Mouse (Mus musculus): Measurements from ENCODE around the gene Zfp523.

The Zfp523 gene

DNA sequence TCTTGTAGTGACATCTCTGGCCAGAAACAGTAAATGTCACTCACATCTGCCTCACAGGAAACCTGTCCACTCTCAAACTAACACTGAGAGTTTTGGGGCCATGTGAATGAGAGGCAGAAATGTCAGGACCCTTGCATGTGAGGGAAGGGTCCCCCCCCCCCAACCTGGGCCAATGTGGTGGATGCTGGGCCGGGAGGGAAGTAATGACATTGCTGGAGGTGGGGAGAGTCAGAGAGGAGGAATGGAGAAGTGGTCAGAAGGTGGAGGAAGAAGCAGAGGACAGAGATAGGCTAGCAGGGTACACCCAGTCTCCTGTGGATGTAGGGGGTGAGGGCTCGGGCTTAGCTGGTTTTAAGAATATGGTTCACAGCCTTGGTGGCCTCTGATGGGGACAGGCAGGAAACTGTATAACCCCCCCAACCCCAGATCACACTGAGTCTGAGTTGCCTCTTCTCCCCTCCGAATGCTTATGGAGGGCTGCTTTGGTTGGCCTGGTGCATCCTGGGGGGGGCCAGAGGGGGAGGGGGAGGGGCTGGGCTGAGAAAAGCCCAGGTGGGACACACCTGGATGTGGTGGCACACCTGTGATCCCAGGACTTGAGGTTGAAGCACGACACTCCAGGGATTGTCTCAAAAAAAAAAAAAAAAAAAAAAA, 32.7 kb downstream of the Zfp523 start:
- CTCF ChIA-PET = interaction anchor here (0.7 kb wide), 1 partner anchor 107 kb away, joined by 3 read pairs; no protein-coding TSS in a partner anchor

DNA sequence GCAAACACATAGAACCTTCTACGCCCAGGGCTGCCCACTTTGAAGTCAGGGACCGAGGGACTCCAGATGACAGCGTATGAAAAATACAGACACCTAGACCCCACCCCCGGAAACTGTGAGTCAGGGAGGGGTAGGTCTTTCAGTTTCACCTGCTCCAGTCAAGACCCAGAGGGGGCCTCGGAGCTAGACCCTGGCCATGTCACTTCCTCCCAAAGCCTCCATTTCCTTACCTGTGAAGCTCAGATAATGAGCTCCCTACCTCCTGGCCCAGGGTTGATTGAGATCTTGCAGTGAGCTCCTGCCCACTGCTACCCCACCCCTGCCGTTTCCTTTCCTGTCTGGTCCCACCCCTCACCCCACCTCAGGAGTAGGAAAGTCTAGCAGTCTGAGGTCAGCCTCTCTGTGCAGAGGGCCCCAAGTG, 35.0 kb downstream of the Zfp523 start:
- CTCF ChIA-PET = interaction anchor here (0.6 to 1.3 kb wide), 2 partner anchors 10 to 97 kb away, joined by 4 to 9 read pairs; no protein-coding TSS in a partner anchor

DNA sequence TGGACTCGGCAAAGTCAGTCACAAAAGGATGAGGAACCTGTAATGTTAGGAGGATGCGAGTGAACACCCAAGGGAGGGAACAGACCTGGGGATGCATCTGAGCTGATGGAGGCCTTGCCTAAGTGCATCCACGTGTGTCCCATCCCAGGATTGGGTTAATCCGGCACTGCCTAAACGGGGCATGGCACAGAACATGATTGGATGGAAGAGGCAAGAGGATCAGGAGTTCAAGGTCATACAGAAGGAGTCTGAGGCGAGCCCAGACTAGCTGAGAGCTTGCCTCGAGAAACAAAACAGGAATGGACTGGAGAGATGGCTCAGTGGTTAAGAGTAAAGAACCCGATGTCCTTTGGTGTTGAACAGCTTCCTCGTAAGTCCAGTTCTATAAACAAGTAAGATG, 35.5 kb downstream of the Zfp523 start:
- CTCF ChIA-PET = interaction anchor here (0.6 to 1.3 kb wide), 2 partner anchors 9 to 97 kb away, joined by 4 to 9 read pairs; no protein-coding TSS in a partner anchor

DNA sequence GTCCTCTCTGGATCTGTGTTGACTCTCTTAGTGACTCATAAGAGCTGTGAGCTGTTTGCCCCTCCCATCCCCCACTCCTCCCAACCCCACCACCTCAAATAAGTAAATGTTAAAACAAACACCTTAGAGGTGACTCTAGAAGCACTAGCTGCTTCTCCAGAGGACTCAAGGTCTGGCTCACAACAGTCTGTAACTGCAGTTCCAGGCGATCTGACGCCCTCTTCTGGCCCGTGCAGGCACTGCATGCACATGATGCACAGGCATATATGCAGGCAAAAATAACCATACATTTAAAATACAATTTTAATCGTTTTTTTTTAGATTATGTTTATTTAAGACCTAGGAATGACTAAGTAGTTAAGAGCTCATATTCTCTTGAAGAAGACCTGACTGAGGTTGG, 36.3 kb downstream of the Zfp523 start:
- CTCF ChIA-PET = interaction anchor here (0.7 to 1.2 kb wide), 2 partner anchors 20 to 48 kb away, joined by 3 read pairs; no protein-coding TSS in a partner anchor

DNA sequence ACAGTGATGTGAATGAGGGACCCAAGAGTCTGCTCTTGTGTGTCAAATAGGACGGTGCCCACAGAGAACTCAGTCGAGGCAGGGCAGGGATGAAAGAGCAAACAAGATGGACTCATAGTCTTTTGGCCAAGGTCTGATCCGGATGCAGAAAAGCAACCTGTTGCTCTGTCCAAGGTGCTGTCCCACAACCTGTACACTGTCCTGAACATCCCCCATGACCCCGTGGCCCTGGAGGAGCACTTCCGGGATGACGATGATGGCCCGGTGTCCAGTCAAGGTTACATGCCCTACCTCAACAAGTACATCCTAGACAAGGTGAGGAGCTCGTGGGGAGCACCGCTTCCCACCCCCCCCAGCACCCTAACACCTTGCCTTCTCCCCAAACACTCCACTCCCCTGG, 39.9 kb downstream of the Zfp523 start:
- CTCF ChIA-PET = interaction anchor here (0.9 kb wide), 1 partner anchor 15 kb away, joined by 3 read pairs; the partner anchor contains the start of gene Ppard

DNA sequence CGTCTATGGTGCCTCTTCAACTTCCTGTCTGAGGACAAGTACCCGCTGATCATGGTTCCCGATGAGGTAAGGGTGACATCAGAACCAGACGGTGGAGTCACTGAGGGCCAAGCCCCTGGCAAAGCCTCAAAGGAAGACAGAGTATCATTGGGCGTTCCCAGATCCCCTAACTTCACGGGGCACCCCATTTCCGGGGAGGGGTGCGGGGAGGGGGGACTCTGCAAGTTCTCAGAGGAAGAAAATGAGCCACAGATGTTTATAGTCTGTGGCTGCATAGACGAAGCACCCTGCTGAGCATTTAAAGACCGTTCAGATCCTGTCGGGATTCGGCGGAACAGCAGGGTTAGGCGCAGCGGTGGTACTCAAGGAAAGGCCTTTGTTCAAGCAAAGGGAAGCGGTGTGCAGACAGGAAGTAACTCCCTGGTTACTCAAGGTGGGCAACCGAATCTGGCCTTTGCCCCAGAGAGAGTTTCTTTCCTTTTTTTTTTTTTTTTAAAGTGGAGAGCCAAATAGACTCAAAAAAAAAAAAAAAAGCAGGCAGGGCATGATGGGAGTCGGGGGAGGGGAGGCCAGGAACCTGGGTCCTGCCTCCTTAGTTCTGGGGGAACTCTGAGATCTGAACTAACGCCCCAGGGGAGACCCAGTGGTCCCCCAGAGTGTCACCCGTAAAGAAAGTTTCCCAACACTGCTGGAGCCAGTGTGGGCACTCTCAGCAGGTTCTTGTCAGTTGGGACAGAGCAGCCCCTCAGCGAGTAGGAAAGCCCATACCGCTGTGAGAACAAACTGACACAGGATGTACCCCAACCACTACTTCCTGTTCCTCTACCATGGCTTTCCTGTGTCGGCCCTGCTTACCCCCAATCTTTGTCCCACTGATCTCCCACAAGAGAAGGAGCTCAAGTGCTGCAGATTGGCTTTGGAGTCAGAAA, 41.1 kb downstream of the Zfp523 start:
- CTCF ChIA-PET = interaction anchor here (0.5 to 0.9 kb wide), 3 partner anchors 9 to 14 kb away, joined by 3 to 5 read pairs (median 3); partner anchors contain the start of gene Ppard

DNA sequence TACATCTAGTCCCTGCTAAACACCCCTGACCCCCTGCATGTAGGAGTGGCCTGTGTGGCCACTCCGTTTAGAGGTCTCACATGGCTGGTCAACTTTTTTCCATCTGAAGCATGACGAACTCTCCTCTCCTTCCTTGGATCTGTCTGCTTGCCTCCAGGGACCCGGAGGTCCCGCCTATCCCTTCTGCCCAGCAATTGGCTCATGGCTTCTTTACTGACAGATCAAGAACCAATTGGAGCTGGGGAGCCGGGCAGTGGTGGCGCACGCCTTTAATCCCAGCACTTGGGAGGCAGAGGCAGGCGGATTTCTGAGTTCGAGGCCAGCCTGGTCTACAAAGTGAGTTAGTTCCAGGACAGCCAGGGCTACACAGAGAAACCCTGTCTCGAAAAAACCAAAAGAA, 45.5 kb downstream of the Zfp523 start:
- CTCF ChIA-PET = interaction anchor here (1.2 kb wide), 1 partner anchor 10 kb away, joined by 4 read pairs; no protein-coding TSS in a partner anchor

DNA sequence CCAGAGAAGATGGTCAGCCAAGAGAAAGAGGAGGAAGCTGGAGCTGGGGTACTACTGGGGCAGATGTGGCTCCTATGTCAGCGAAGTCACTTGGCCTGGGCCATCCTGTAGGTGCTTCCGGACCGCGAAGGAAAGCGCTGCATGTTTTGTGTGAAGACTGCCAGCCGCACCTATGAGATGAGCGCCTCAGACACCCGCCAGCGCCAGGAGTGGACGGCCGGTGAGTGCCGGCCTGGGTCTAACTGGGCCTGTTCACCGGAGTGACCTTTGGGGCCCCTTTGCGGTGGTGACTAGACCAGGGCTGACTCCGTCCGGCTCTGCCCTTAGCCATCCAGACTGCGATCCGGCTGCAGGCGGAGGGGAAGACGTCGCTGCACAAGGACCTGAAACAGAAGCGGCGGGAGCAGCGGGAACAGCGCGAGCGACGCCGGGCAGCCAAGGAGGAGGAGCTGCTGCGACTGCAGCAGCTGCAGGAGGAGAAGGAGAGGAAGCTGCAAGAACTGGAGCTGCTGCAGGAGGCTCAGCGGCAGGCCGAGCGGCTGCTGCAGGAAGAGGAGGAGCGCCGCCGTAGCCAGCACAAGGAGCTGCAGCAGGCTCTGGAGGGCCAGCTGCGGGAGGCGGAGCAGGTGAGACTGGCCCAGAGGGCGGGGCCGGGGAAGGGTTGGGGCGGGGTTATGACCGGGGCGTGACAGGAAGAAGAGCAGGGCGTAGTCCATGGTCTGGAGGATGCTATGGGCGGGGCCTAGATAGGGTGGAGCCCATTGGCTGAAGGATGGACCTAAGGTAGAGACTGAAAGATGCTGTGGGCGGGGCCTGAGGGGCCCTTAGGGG, 46.8 kb downstream of the Zfp523 start:
- CTCF ChIA-PET = interaction anchor here (1.5 kb wide), 1 partner anchor 16 kb away, joined by 10 read pairs; the partner anchor contains the start of gene Def6

DNA sequence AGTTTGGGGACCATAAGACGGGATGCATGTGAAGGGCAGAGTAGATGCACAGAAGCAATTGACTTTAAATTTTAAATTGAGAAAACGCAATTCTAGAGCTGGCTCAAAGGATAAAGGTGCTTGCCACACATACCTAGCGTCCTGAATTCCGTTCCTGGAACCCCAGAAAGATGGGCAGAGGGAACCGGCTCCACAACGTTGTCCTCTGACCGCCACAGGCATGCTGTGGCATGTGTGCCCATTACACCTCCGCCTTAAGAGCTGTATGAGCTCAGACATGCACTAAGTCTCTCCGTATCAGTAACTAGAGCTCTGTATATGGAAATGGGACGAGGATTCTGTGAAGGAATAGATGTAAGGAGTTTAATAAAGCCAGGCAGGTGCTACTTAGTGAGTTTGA, 47.7 kb downstream of the Zfp523 start:
- CTCF ChIA-PET = interaction anchor here (1.5 kb wide), 1 partner anchor 17 kb away, joined by 10 read pairs; the partner anchor contains the start of gene Def6

DNA sequence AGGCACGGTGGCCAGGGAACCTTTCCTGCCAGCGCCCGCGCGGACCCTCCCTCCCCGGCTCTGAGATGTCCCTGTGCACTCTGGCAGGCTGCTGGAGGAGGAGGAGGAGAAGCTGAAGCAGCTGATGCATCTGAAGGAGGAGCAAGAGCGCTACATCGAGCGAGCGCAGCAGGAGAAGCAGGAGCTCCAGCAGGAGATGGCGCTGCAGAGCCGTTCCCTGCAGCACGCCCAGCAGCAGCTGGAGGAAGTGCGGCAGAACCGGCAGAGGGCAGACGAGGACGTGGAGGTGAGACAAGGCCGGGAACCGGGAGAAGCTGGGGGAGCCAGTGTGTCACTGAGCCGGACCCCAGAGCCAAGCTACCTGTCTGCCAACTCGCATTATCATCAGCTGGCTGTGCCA, 49.1 kb downstream of the Zfp523 start:
- CTCF ChIA-PET = interaction anchor here (0.5 to 1.5 kb wide), 5 partner anchors 11 to 102 kb away, joined by 3 to 8 read pairs (median 4); no protein-coding TSS in a partner anchor

DNA sequence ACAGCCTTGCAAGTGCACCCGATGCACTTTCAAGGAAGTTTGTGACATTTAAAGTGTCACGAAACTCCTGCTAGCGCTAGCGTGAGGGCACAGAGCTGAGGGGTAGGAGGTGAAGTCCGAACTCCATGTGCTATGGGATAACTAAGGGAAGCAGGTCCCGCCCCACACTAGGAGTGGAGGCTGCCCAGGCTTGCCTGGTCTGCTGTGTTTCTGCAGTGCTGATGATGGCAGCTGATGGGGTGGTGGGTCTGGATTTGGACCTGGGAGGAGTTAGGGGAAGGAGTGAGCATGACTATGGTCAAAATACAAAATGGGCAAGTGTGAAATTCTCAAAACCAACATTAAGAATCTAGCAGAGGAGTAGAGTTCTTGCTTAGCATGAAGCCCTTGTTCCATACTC, 53.6 kb downstream of the Zfp523 start:
- CTCF ChIA-PET = no interaction called here

DNA sequence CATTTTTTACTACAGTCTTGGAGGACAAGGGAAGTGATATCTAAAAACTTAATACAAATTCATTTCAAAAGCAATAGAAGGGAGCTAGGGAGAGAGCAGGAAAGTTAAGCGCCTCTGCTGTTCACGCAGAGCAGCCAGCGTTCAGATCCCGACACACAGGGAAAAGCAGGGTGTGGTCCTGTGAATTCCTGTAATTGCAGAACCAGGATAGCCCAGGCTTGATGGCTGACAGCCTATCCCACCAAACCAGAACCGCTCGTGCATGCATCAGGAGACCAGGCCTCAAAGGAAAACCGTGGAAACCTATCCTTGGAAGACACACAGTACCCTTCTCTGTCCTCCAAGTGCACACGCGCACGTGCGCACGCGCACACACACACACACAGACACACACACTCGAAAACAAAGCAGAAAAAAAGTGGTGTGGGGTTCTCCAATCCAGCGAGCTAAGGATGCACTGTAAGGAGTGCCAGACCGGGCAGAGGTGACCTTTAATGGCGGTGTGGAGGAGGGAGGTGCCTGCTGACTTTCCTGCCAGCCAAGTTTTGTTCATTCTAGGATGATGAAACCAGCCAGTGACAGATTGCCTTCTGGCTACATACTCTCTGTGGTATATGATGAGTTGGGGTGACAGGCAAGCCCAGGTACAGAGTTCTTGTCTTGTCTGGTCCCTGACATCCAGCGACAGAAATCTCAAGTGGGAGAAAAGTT, 54.3 kb downstream of the Zfp523 start:
- CTCF ChIA-PET = no interaction called here

DNA sequence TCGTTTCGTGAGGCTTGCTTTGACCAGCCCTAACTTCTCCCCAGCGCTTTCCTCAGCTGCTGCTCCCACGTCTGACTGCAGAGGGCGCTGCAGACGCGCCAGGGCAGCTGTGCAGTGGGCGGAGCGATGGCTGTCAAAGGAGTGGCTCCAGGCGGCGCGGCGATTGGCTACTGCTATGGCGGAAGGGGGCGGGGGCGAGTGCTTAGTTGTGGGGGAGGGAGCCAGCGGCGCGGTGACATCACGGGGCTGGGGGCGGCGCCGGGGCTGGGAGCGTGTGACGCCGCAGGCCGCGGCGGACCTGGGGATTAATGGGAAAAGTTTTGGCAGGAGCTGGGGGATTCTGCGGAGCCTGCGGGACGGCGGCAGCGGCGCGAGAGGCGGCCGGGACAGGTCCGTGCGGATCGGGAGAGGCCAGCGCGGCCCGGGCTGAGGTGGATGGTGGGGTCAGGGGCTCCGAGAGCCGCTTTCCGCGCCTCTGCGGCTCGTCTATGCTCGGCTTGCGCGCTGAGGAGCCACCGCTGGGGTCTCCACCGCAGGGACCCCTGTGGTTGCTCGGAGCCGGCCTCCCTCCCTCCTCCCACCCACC, 55.6 kb downstream of the Zfp523 start, which contains the start of gene Ppard:
Ppard (plus strand) TSS at position 226 of the 586 bp plus-strand sequence.
- CTCF ChIA-PET = interaction anchor here (0.7 to 1.2 kb wide), 3 partner anchors 15 to 24 kb away, joined by 3 to 5 read pairs (median 3); no protein-coding TSS in a partner anchor

DNA sequence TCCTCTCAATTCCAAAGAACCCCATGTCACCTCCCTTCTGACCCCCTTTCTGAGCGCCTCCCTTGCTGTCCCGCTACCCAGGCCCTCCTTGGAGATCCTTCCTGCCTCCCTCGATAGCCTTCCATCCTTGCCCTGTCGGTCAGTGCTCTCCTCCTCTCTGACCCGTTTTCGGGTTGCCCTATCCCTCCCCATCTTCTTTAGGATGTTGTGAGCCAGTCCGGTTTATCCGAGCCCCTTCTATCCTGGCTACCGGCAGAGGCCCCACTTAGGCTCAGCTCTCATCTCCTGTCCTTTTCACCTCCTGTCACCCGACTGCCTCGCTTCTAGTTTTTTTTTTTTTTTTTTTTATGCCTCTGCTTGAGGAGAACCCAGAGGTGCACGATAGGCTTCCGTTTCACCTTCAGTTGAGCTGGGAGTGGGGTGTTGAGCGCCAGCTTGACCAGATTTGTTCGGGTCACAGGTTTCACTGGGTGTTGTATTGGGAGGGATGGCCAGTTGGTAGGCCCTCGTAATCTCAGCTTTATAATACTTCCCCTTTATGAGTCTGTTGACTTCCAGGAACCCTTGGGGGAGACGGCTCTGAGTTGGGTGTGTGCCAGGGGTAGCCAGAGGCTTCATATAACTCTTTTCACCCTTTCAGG, 56.3 kb downstream of the Zfp523 start:
- CTCF ChIA-PET = interaction anchor here (0.6 to 1.2 kb wide), 5 partner anchors 13 to 458 kb away, joined by 3 to 9 read pairs (median 3); partner anchors contain the start of gene Mapk14

DNA sequence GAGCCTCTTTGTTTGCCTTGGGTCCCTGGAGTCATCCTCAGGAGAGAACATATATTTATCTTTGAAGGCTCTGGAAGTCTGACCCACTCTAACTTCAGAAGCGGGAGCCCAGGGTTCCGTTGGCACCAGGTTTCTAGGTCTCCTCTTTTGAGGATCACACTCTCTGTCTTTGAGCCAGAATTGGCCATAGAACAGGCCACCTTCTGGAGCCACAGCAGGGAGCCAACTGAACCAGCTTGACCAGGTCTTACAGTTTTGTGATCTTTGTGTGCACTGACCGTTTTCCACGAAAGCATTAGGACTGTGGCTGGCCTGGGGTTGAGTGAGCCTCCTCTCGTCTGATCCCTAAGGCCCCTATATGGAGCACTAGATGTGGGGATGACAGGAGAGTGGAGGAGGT, 57.7 kb downstream of the Zfp523 start:
- CTCF ChIA-PET = no interaction called here

DNA sequence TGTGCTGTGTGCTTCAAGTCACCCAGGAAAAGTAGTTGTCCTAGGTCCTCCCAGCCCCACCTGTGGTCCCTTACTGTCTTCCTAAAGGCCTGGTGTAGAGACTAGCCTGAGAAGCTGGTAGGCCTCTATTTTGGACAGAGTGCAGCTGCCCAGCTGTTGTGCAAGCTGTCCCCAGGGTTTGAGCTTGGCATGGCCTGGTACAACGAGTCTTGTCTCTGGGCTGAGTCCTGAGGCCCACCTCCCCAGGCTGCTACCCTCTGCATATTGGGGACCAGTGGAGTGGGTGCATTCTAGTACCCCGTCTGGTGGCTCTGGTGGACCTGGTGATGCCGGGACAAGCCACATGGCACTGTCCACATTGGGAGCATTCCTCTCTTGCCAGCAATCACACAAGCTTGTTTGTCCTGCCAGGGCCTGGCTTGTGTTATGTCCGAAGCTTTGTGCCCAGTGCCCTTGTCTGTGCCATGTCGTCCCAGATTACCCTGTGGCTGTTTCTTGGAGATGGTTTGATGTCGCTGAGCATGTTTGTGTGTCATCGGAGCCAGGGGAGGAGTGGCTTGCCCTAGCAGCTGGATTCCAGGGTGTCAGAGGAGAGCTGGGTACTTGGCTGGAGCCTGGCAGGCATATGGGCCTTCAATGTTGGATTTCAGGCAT, 59.2 kb downstream of the Zfp523 start:
- CTCF ChIA-PET = no interaction called here

DNA sequence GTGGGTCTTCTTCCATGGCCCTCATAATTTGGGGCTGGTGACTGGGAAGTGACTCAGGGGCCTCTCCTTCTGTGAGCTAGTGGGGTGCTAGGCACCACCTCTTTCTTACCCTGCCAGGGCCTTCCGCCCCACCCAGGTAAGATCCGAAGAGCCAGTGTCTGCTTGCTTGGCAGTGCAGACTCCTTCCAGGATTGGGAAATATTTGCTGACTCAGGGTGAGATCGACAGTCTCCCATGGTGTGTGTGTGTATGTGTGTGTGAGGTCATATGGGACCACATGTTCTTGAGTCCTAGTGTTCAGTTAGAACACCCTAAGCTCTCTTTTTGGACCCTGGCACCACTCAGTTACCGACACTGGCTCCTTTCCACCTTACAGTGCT, 59.7 kb downstream of the Zfp523 start:
- CTCF ChIA-PET = interaction anchor here (1.3 kb wide), 1 partner anchor 10 kb away, joined by 8 read pairs; no protein-coding TSS in a partner anchor

DNA sequence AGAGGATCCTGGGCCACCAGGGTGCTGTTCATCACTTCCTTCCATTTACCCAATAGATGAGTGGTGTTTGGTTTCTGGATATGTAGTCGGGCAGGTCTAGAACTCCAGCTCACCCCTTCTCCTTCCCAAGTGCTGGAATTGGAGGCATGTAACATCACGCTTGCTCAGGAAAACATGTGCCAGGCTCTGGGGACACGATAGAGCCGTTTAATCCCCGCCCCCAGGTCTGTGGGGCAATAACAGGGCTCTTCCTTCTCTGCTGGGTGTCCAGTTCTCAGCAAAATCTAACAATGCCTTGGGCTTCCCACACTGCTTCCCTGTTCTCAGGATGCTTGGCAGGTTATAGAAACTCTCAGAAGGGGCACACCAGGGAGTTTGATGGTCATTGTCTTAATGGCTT, 60.4 kb downstream of the Zfp523 start:
- CTCF ChIA-PET = interaction anchor here (1.3 kb wide), 1 partner anchor 11 kb away, joined by 8 read pairs; no protein-coding TSS in a partner anchor

DNA sequence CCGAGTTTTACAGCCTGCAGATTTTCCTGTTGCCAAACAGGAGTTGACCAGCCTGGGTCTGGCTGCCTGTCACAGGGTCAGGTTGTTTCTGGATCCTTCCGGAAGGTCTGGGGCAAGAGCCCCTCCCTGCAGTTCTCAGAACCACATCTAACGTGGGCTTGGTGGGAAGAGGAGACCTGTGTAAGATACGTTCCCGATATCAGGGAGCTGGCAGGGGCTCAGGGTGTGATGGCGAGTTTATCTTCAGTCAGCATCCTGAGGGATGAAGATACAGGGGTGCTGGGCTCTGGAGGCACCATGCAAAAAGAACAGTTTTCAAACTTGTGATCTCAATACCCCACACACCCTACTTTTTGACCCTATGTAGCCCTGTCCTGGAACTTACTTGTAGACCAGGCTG, 60.9 kb downstream of the Zfp523 start:
- CTCF ChIA-PET = interaction anchor here (1.3 kb wide), 1 partner anchor 11 kb away, joined by 8 read pairs; no protein-coding TSS in a partner anchor
